Mouse (Mus musculus) common myeloid progenitor, adult 5-6 weeks (primary cell): ENCODE data around the gene Fsd1. TPM values are rescaled to one million over a fixed set of nuclear protein-coding genes. Genes with fewer than 3 reads are reported as not detected.
A peak's percentile ranks its signal among the peaks of the same experiment; 100 is the strongest.
"Not testable (repeated sequence)": the region's sequence is repeated elsewhere in the genome, so short reads cannot be mapped to it uniquely, and the experiment has no call there.

Source experiments
- ATAC-seq: replicated peaks from 2 replicates; pipeline ENCODE4 v1.8.0; 2016; ENCODE audit warnings: low read depth, mild to moderate bottlenecking, moderate TSS enrichment, inconsistent platforms; ENCODE audit not compliant: poor library complexity, severe bottlenecking
- total RNA-seq: library from RNA; stranded (forward); fragments of 200-1000, 187-1606 nt; gene quantifications from 2 replicates; pipeline ENCODE4 v1.2.3, GENCODE M21; 2017

Gene Fsd1
- not detected in 2 replicates for total RNA-seq

DNA sequence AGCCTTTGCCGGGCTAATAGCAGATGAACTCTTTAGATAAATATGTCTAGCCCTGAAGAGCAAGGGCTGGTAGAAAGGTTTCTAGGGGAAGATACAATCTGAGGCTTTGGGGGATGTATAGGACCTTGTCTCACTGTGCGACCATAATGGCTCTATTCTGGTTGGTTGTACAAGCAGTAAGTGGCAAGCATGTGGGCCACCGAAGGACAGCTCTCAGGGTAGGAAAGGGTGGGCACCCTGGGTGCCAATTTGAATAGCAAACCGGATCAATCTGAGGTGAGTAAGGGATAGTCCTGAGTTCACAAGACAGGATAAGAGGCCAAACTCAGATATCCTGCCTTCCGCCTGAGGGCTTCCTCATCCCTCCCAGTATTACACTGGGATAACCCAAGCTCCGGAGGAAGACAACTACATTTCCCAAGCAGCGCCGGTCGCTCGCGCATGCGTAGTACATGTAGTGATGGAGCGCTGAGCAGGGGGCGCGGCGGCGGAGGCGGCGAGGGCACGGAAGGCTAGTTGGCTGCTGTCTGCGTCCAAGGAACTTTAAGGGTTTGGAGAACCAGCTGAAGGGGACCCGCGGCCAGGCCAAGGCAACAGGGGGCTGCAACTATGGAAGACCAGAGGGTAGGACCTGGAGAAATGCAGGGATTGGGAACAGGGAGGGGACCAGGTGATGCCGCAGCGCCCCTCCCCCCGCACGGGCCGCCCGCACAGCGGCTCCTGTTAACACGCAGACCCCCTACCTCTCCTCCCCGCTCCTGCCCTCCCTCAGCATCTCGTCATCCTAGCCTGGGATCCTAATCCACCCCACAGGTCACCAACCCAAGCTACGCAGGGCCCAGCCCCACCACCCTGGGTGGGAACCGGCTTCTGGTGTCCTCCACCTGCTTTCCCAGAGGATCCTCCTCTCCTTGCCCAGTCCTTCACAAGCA, at the start of gene Fsd1:
Gene Fsd1 (plus strand): TSS at position 480 of the 932 bp plus-strand sequence.
- 0 out of 2 replicates have a peak, but pooled peaks have one; percentile 32 for ATAC-seq

DNA sequence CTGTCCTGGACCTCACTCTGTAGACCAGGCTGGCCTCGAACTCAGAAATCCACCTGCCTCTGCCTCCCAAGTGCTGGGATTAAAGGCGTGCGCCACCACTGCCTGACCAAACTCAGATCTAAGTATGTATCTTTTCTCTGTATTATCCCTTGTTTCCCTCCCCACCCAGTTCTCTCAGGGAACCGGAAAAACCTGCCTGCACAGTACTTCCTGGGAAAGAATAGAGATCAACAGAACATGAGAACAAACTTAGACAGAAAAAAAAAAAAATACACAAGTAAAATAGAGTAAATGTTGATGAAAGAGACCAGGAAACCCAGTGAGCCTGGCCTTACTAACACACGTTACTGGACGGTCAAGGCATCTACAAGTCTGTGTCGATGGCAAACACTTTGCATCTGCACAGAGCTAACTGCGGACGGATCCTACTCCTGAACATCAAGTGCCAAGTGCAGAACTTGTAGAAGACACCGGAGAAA, 41.9 kb upstream of the Fsd1 start:
- ATAC-seq: not testable (repeated sequence)

DNA sequence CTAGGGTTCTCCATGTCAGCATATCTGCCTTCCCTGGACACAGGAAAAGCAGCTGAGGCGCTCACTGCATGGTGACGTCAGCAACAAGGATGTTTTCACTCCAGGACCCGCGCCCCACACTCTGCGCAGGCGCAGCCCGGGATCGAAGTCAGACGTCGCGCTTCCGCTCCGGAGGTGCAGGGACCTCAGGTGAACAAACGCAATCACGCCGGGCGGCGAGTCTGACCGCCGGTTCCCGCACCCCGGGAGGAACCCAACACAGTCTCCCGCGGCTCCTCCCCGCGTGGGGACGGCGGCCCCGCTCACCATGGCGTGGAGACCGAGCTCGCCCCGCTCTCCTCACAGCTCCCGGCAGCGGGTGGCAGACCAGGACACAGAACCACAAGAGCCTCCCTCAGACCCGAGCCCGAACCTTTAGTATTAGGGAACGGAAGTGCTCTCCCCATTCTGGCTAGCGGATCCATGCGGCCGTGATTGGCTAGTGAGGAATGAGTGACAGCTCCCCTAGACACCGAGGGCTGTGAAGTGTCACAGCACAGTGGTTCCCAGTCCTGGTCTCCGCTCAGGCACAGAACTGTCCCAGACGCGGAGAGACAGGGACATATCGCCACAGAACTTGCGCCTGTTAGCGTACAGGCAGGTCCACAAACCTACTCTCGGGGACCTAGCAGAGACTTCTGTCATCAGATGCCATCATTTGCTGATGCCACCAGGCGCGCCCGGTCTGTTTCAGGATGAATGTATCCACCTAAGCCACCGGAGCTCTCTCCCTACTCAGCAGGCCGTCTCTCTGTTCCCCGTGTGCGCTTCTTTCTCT, 41.2 kb upstream of the Fsd1 start:
- ATAC-seq: peak; percentile 96

DNA sequence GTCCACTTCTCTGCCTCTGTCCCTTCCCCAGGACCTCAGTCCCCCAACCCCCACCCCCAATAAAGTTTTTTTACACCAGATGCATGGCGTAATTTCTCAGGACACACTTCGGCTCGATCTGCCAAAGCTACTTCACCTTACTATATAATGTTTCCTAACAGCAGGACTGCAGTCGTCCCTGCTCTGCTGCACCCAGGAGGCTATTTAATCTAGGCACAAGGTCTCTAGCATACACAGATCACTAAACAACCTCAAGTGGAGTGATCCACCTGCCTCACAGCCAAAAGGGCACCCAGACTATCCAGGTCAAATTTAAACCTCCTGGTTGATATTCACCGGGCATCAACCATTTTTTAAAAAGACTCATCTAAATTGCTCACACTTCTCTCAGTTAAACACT, 40.6 kb upstream of the Fsd1 start:
- ATAC-seq: no peak

DNA sequence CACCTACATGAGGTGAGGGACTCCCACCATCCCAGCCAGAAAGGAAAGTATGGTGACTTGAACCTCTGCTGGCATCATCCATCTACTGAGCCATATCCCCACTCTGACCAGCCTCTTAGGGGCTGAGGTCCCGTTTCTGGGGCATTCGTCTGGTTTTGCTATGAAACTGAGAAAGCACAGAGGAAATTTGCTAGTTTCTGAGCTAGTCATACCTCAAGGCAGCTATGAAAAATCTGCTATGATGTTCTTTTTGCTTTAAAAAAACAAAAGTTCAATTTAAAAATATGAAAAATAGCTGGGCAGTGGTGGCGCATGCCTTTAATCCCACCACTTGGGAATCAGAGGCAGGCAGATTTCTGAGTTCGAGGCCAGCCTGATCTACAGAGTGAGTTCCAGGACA, 37.7 kb upstream of the Fsd1 start:
- no peak for ATAC-seq

DNA sequence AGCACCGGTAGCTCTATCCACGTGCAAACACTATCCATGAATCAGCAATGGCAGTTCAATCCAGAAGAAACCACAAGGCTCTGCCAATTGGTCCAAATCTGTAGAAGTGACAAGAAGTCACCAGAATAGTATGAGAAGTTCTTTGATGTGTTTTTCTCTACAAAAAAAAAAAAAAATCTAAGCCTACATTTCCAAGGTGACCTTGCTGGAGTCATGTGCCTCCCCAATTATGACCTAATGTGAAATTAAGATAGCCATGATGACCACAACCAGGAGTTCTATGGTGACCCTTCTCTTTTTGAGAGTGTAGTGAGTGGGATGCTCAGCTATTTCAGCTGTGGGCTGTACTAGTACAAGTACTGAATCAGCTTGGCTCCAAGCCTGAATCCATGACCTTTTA, 36.9 kb upstream of the Fsd1 start, which contains the start of gene Zfp119b:
Gene Zfp119b (minus strand): TSS at position 101 of the 400 bp plus-strand sequence.
- no peak for ATAC-seq

DNA sequence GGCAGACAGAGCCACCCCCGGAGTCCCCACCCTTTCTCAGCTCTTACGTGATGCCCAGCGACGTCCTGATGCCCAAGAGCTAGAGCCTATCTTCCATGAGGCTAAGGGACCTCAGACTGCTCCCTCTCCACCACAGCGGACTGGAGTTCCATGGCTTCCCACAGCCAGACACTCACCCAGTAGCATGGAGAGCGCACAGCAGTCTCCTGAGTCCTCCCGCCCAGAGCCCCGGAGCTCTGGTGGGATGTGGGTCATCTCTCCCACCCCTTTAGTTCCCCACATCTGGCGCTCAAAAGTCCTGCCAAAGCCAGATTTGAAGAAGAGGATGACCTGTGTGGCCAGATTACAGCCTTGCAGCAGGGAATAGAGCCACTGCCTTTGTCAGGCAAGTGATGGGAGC, 35.7 kb upstream of the Fsd1 start:
- ATAC-seq: no peak

DNA sequence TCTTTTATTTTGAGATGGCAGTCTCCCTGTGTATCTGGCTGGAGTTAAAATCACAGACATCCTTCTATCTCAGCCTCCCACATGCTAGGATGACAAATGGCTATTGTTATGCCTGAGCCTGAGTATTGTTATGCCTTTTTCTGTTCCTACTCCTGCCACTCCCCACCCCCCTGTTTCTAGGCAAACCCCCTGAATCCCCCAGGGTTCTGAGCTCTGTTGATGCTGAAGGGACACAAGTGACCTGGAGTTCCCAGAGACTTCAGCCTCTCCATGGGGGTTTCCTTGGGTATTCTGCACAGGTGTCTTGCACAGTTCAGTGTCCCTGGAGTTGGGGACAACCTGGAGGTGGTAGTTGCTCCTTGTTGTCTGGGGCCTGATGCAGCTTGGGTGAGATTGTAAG, 34.3 kb upstream of the Fsd1 start:
- ATAC-seq: no peak

DNA sequence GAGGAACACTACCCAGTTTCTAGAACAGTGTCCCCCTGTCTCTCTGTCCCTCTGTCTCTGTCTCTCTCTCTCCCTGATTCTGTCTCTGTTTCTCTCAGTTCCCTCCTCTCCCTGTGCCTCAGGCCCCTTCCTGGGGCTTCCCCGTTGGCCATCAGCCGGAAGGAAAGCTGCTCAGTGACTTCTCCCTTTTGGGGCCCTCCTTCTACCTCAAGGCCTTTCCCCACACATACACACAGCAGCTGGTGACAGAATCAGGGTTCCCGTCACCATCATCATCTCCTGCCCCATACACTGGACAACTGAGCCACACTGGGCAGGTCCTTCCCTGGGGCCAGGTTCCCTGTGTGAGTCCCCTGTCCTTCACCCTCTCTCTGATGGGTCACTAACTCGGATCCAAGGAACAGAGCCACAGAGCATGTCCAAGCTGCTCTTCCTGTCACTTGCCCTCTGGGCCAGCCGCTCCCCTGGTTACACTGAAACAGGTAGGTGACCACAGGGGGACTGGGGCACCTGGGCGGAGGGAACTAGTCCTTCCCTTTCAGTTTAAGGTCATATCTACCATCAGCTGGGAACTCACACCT, 33.8 kb upstream of the Fsd1 start, which contains the start of gene Ebi3:
Gene Ebi3 (plus strand): TSS at position 194 of the 581 bp plus-strand sequence.
- ATAC-seq: peak; percentile 85

DNA sequence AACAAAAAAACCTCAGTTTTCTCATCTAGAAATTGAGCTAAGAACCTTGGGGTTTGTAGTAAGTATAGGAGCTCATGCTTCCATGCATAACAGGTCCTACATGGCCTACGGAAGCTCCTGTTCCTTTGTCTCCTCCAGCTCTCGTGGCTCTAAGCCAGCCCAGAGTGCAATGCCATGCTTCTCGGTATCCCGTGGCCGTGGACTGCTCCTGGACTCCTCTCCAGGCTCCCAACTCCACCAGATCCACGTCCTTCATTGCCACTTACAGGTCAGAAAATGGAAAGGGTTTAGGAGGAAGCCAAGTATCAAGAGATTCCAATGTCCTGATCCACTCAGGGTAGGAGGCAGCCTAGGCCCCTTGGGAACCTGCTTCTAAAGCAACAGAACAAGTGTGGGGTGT, 32.6 kb upstream of the Fsd1 start:
- no peak for ATAC-seq

DNA sequence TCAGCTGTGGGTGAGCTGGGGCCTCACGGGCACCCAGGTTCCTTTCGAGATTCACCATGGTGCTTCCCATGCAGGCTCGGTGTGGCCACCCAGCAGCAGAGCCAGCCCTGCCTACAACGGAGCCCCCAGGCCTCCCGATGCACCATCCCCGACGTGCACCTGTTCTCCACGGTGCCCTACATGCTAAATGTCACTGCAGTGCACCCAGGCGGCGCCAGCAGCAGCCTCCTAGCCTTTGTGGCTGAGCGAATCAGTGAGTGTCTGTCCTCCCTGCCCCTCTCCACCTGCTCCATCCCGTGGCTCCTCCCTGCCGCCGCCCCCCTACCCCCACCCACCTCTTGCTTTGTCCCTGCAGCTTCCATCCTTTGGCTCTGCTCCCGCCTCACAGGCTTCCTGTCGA, 32.1 kb upstream of the Fsd1 start:
- no peak for ATAC-seq

DNA sequence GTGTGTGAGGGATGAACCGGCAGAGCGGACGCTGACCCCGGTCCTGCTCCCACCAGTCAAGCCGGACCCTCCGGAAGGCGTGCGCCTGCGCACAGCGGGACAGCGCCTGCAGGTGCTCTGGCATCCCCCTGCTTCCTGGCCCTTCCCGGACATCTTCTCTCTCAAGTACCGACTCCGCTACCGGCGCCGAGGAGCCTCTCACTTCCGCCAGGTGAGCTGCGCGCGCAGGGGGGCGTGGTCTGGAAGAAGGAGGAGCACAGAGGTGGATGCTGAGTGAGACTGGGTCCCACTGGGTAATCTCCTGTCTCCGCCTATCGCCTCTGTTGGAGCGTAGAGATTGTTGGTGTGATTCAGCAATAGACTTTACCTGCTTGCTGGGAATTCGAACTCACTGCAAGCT, 30.2 kb upstream of the Fsd1 start:
- no peak for ATAC-seq

DNA sequence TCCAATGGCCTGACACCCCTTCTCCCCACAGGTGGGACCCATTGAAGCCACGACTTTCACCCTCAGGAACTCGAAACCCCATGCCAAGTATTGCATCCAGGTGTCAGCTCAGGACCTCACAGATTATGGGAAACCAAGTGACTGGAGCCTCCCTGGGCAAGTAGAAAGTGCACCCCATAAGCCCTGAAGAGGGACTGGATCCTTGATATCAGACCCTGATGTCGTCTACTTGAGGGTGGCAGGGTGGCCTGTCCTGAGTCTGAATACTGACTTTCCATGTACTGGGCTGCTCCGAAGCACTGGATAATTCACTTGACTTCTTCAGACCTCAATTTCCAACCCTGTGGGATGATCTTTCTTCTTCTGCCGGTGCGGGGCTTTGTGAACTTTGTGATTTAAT, 29.7 kb upstream of the Fsd1 start:
- no peak for ATAC-seq

DNA sequence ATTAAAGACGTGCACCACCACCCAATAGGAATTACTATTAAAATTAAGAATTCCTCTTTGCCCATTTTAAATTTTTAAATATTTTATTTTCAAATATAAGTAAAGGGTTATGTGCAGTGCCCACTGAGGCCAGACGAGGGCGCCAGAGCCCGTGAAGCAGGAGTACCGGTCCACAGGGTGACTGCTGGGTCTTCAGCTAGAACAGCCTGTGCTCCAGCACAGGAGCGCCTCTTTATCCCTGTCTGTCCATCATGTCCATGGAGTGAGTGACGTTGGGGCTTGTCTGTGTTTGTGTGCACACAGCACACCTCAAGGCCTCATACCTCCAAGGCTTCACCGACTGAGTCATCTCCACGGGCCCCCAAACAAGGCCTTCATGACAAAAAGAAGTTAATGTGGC, 29.1 kb upstream of the Fsd1 start:
- ATAC-seq: peak; percentile 26; the same call in 1 of the 2 replicates

DNA sequence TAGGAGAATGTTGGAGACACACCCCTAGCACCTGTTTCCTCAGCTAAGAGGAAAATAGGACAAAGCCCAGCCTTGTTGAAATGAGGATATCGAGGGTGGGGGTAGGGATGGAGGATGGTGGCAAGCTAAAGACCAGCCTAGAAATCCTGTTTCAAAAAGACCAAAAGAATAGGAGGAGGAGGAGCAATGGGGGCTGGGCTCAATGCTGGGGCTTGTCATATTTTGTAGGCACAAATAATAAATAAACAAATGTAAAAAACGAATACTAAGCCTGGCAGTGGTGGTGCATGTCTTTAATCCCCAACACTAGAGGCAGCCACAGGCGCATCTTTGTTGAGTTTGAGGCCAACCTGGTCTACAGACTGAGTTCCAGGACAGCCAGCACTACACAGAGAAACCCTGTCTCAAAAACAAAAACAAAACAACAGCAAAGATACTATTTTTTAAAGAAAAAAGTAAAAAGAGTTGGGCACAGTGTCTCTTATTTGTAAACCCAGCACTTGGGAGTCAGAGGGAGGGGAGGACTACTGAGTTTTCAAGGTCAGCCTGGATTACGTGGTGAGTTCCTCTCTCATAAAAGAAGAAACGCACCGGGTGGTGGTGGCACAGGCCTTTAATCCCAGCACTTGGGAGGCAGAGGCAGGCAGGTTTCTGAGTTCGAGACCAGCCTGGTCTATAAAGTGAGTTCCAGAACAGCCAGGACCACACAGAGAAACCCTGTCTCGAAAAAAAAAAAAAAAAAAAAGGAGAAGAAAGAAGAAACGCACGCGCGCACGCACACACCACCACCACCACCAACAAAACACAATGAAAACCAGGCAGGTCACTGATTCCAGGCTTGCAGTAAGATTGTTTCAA, 28.4 kb upstream of the Fsd1 start:
- no peak for ATAC-seq

DNA sequence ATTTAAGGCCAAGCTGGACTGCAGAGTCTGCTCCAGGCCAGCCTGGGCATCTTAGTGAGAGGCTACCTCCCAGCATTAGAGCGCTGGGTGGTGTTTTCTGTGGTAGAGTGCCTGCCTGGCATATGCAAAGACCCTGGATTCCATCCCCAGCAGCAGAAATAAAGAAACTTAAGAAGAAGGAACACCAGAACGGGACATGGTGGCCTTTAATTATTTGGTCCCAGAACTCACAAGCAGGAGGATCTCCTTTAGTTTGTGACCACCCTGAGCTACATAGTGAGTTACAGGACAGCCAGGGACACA, 27.8 kb upstream of the Fsd1 start:
- ATAC-seq: peak; percentile 0; the same call in 1 of the 2 replicates

DNA sequence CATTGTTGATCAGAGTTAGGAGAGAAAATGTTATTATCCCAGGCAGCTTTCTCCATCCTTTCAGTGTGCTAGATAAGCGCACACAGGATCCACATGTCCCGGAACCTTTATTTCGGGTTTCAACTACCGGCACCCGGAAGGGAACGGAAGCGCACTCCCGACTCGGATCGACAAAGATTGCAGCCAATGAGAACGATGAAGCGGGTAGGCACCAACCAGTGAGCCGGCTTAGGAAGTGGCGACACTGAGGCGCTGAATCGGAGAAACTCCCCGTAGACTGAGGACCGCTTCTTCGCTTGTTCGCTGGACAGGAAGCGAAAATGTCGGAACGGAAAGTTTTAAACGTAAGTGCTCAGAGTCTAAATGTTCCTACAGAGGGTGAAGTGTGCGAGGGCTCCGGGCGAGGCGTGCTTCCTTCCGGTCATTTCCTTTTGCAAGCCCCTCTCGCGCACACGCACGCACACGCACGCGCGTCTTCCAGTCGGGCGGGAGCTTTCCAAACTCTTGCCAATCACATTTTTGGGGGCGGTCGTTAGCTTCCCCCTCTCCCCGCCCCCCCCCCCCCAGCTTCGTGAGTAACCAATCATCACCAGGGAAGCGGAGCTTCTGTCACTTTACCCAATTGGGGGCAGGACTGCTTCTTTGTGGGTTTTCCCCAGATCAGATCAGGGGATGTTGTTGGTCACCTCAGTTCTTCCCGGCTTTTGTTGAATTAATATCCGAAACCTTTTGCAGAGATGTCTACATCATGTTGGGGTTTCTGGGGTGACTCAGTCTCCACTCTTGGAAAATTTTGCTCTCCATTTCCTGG, 27.2 kb upstream of the Fsd1 start, which contains the start of gene Yju2:
Gene Yju2 (plus strand): TSS at position 182 of the 811 bp plus-strand sequence.
- ATAC-seq: peak; percentile 84

DNA sequence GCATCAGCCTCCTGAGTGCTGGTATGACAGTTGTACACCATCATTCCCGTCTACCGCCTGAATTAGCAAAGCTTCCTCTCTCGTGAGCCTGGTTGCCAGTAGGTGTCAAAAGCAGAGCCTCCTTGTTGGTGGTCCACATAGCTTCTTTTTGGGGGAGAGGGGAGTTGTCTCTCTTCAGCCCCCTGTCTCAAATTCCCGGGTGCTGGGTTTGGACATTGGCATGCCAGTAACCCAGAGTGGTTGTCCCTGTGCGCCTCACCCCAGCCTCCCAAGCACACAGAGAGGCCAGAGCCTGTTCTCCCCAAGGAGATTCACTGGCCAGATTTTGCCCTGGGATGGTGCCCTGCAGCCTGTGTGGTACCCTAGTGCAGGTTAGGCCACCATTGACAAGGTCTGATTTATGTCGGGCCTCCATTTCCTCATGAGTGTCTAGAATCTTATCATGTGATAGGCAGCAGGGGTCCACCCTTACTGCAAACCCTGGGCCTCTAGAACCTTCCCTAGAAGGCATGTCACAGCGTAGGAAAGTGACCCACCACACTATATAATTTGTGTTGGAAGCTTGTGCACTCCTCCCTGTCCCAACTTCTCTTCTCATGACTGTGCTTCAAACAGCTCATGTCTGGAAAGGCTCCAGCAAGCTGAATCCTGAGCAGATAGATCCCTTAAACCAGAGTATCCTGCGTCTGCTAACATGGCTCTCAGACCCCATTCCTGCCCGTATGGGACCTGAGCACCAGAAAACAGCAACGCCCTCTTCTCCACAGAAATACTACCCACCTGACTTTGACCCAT, 26.2 kb upstream of the Fsd1 start:
- no peak for ATAC-seq
